Comparison of ENCODE assay signal across 14 mouse cellular contexts in genomic region chr12:69456746-69457145, GRCm38 (mm10).
A peak's percentile ranks its signal among the peaks of the same experiment; 100 is the strongest.
DNase-seq lines count a peak whose midpoint lies in the region; ATAC-seq lines count a peak whose summit lies in the region.
"Had no signal": no experiment of that assay in that cellular context is flagged by ENCODE, and none has a peak within 500 bp of the region (broad histone marks: within the 10 kb centered on the region; RNA-seq: fewer than 3 reads in every experiment).

No protein-coding gene starts in this region.

- H3K4me2 ChIP-seq in forebrain, embryonic 11.5 days (ENCODE audit: low read depth, low read length, severe bottlenecking), result no peak overlapping the region
- H3K4me2 ChIP-seq: embryonic facial prominence, embryonic 12.5 days; kidney, embryonic 15.5 days; midbrain, embryonic 13.5 days had no signal

- no peak overlapping the region for H3K9ac ChIP-seq in forebrain, embryonic 11.5 days (ENCODE audit: low read length)
- H3K9ac ChIP-seq: embryonic facial prominence, embryonic 12.5 days; kidney, embryonic 15.5 days; midbrain, embryonic 13.5 days had no signal

- WGBS in forebrain, embryonic 11.5 days, result 86% methylated on average over 3 of the region's 3 CpGs
- WGBS in forebrain, embryonic 10.5 days, result 87% methylated on average over 3 of the region's 3 CpGs

- ATAC-seq in forebrain, embryonic 11.5 days (replicated peaks; ENCODE audit: low FRiP score), result no peak
- ATAC-seq: hindbrain, embryonic 16.5 days; midbrain, embryonic 13.5 days had no signal

- no peak overlapping the region for H3K4me3 ChIP-seq in forebrain, embryonic 11.5 days (ENCODE audit: low read depth, low read length)
- no peak overlapping the region for H3K4me3 ChIP-seq in forebrain, embryonic 10.5 days
- H3K4me3 ChIP-seq: embryonic facial prominence, embryonic 12.5 days; kidney, embryonic 15.5 days; midbrain, embryonic 13.5 days had no signal

- no peaks in the 10 kb centered on the region for H3K27me3 ChIP-seq in forebrain, embryonic 11.5 days (ENCODE audit: control insufficient read depth, insufficient read depth, low read length)
- no peaks in the 10 kb centered on the region for H3K27me3 ChIP-seq in forebrain, embryonic 10.5 days (ENCODE audit: poor library complexity, severe bottlenecking)
- H3K27me3 ChIP-seq: embryonic facial prominence, embryonic 12.5 days; kidney, embryonic 15.5 days; midbrain, embryonic 13.5 days had no signal

- peak; percentile 19 for DNase-seq in forebrain, embryonic 11.5 days (ENCODE audit: low spot score)
- no peak for DNase-seq in forebrain, embryonic 10.5 days (ENCODE audit: extremely low spot score, low spot score)
- DNase-seq in right cerebral cortex, adult 18-20 months, result peak; percentile 17
- DNase-seq in right cerebral cortex, postnatal 36 days (ENCODE audit: low spot score in 2 of 2), result no peak
- DNase-seq in cerebellum, postnatal 14 days, result peak; percentile 76 to 83
- peak; percentile 70 for DNase-seq in layer of hippocampus, adult 9-11 months
- no peak for DNase-seq in gastrocnemius, postnatal 36 days
- DNase-seq in yolk sac, embryonic 10.5 days (ENCODE audit: low spot score), result no peak

- no peaks in the 10 kb centered on the region for H3K4me1 ChIP-seq in forebrain, embryonic 11.5 days (replicated peaks; ENCODE audit: control insufficient read depth, insufficient read depth, low read length)
- H3K4me1 ChIP-seq in forebrain, embryonic 10.5 days, result peaks cover 6% of the 10 kb centered on the region

- intact Hi-C loops in gastrocnemius, postnatal 36 days (cut with DNase I), result no loop called here

- H3K9me3 ChIP-seq in forebrain, embryonic 11.5 days (ENCODE audit: control insufficient read depth, low read length), result no peaks in the 10 kb centered on the region
- no peaks in the 10 kb centered on the region for H3K9me3 ChIP-seq in forebrain, embryonic 10.5 days
- H3K9me3 ChIP-seq: embryonic facial prominence, embryonic 12.5 days; G1E; kidney, embryonic 15.5 days; midbrain, embryonic 13.5 days had no signal

- no peaks in the 10 kb centered on the region for H3K36me3 ChIP-seq in forebrain, embryonic 11.5 days (ENCODE audit: control insufficient read depth, insufficient read depth, low read length)
- H3K36me3 ChIP-seq in forebrain, embryonic 10.5 days (replicated peaks), result no peaks in the 10 kb centered on the region
- H3K36me3 ChIP-seq: embryonic facial prominence, embryonic 12.5 days; G1E; kidney, embryonic 15.5 days; midbrain, embryonic 13.5 days had no signal

- no peak overlapping the region for H3K27ac ChIP-seq in forebrain, embryonic 11.5 days (ENCODE audit: low read depth, low read length)
- H3K27ac ChIP-seq in forebrain, embryonic 10.5 days, result no peak overlapping the region
- H3K27ac ChIP-seq: embryonic facial prominence, embryonic 12.5 days; kidney, embryonic 15.5 days; midbrain, embryonic 13.5 days; stomach, postnatal 0 days had no signal

Comparison
In these comparisons a context has a peak if more than half of its experiments do, and no peak if none do; other contexts are left out.
1. DNase-seq: peak in forebrain, embryonic 11.5 days (single experiment), right cerebral cortex, adult 18-20 months (single experiment), cerebellum, postnatal 14 days (2 of 2) and layer of hippocampus, adult 9-11 months (single experiment); none in forebrain, embryonic 10.5 days (single experiment), right cerebral cortex, postnatal 36 days (0 of 2), gastrocnemius, postnatal 36 days (0 of 2) and yolk sac, embryonic 10.5 days (single experiment).